Mouse (Mus musculus): ENCODE results near the gene Trim45. TPM values are rescaled to one million over a fixed set of nuclear protein-coding genes. Genes with fewer than 3 reads are reported as not detected.

Gene Trim45
- total and polyA plus RNA-seq, 3 experiments, result 2.5 to 3.7 TPM; not detected in 1

GRCm38 (mm10) chr3:100925176-100925575, 3.2 kb downstream of the Trim45 start:
- TF ChIP-seq CTCF (IDR thresholded peaks at IDR 0.05 in 2 of 3, conservative IDR thresholded peaks at IDR 0.05 in 1 of 3; ENCODE audit: control insufficient read depth in 1 of 3, insufficient read depth in 1 of 3, low read depth in 2 of 3, low read length in 3 of 3, poor library complexity in 1 of 3, severe bottlenecking in 1 of 3) (no peak), MAZ (IDR thresholded peaks at IDR 0.05; ENCODE audit: low read depth, low read length) (no peak), TBP (IDR thresholded peaks at IDR 0.05; ENCODE audit: low read depth, low read length) (no peak), ETS1 (IDR thresholded peaks at IDR 0.05; ENCODE audit: low read depth, low read length) (no peak)
- H3K36me3 ChIP-seq (ENCODE audit: control insufficient read depth in 1 of 2, insufficient read depth in 2 of 2, low read length in 2 of 2), result peaks cover 0 to 3% of the 10 kb centered on the region in 2 experiments; a peak in 2 of 4 replicates
- no peak overlapping the region for H3K27ac ChIP-seq (ENCODE audit: control insufficient read depth, low read depth, low read length)
- no peaks in the 10 kb centered on the region for H3K27me3 ChIP-seq (ENCODE audit: control insufficient read depth in 1 of 2, insufficient read depth in 2 of 2, low read length in 2 of 2)
- peaks cover 0 to 14% of the 10 kb centered on the region in 2 experiments; a peak in 3 of 4 replicates for H3K4me1 ChIP-seq (ENCODE audit: control insufficient read depth in 1 of 2, insufficient read depth in 2 of 2, low read length in 2 of 2)
- no peak for DNase-seq (ENCODE audit: low read depth, low spot score)
- H3K4me3 ChIP-seq (ENCODE audit: control insufficient read depth in 1 of 2, insufficient read depth in 1 of 2, low read depth in 2 of 2, low read length in 2 of 2), result no peak overlapping the region
- H3K79me2 ChIP-seq (ENCODE audit: control insufficient read depth, insufficient read depth, low read length, poor library complexity), result no peaks in the 10 kb centered on the region; the same call in 1 of the 2 replicates
- no peaks in the 10 kb centered on the region for H3K9me3 ChIP-seq (replicated peaks; ENCODE audit: insufficient read depth, low read length)
- no peak overlapping the region for H3K9ac ChIP-seq (ENCODE audit: control insufficient read depth, low read depth, low read length, poor library complexity, severe bottlenecking)

- Histone ChIP-seq H3K27me3 (ENCODE audit: control insufficient read depth in 1 of 2, insufficient read depth in 2 of 2, low read length in 2 of 2) (no peaks in the 10 kb centered on the region), H3K79me2 (ENCODE audit: control insufficient read depth, insufficient read depth, low read length, poor library complexity) (no peaks in the 10 kb centered on the region), H3K36me3 (ENCODE audit: control insufficient read depth in 1 of 2, insufficient read depth in 2 of 2, low read length in 2 of 2) (peaks cover 0 to 7% of the 10 kb centered on the region in 2 experiments; a peak in 1 of 4 replicates), H3K9ac (ENCODE audit: control insufficient read depth, low read depth, low read length, poor library complexity, severe bottlenecking) (no peak overlapping the region), H3K27ac (ENCODE audit: control insufficient read depth, low read depth, low read length) (no peak overlapping the region), H3K4me3 (ENCODE audit: control insufficient read depth in 1 of 2, insufficient read depth in 1 of 2, low read depth in 2 of 2, low read length in 2 of 2) (no peak overlapping the region), H3K4me1 (ENCODE audit: control insufficient read depth in 1 of 2, insufficient read depth in 2 of 2, low read length in 2 of 2) (peaks cover 0 to 3% of the 10 kb centered on the region in 2 experiments; a peak in 1 of 4 replicates), H3K9me3 (replicated peaks; ENCODE audit: insufficient read depth, low read length) (no peaks in the 10 kb centered on the region)
- DNase-seq (ENCODE audit: low read depth, low spot score), result no peak
- TF ChIP-seq TAL1 (IDR thresholded peaks at IDR 0.05; ENCODE audit: low read length) (no peak), SMC3 (IDR thresholded peaks at IDR 0.05; ENCODE audit: low read depth, low read length) (no peak), GATA1 (IDR thresholded peaks at IDR 0.05; ENCODE audit: low read depth, low read length) (no peak), NELFE (IDR thresholded peaks at IDR 0.05; ENCODE audit: low read depth, low read length) (no peak), CTCF (IDR thresholded peaks at IDR 0.05 in 2 of 3, conservative IDR thresholded peaks at IDR 0.05 in 1 of 3; ENCODE audit: control insufficient read depth in 1 of 3, insufficient read depth in 1 of 3, low read depth in 2 of 3, low read length in 3 of 3, poor library complexity in 1 of 3, severe bottlenecking in 1 of 3) (no peak), ZNF384 (IDR thresholded peaks at IDR 0.05; ENCODE audit: low read depth, low read length) (no peak), MAX (IDR thresholded peaks at IDR 0.05; ENCODE audit: low read length) (no peak), TBP (IDR thresholded peaks at IDR 0.05; ENCODE audit: low read depth, low read length) (no peak), EP300 (IDR thresholded peaks at IDR 0.05; ENCODE audit: low read depth in 1 of 2, low read length in 2 of 2) (no peak), GABPA (IDR thresholded peaks at IDR 0.05; ENCODE audit: low read depth, low read length) (no peak), MYC (IDR thresholded peaks at IDR 0.05; ENCODE audit: low read depth, low read length) (no peak), MXI1 (IDR thresholded peaks at IDR 0.05; ENCODE audit: low read depth, low read length) (no peak), TCF12 (IDR thresholded peaks at IDR 0.05; ENCODE audit: low read depth, low read length) (no peak), POLR2AphosphoS2 (IDR thresholded peaks at IDR 0.05; ENCODE audit: low read length) (no peak), USF2 (IDR thresholded peaks at IDR 0.05; ENCODE audit: borderline replicate concordance in 1 of 2, insufficient read depth in 1 of 2, low read depth in 1 of 2, low read length in 2 of 2) (no peak)
Observed at GRCm38 (mm10) chr3:100931332-100932076, 9.5 kb downstream of the Trim45 start.
